Mouse (Mus musculus) adrenal gland, adult 10 weeks (tissue): ENCODE data around the gene Sall1. TPM values are rescaled to one million over a fixed set of nuclear protein-coding genes. Genes with fewer than 3 reads are reported as not detected.

Experiments
- polyA plus RNA-seq: library from polyadenylated mRNA; stranded (reverse); fragments of 350-450 nt; fragmentation: Illumina TruSeq; extraction: RNeasy Lipid Tissue Mini Kit (QIAGEN cat#74804); gene quantifications from one replicate; pipeline ENCODE4 v1.2.3, GENCODE M21; 2014; ENCODE audit warnings: low read depth, low replicate concordance

Sall1 gene
- not detected for polyA plus RNA-seq

DNA sequence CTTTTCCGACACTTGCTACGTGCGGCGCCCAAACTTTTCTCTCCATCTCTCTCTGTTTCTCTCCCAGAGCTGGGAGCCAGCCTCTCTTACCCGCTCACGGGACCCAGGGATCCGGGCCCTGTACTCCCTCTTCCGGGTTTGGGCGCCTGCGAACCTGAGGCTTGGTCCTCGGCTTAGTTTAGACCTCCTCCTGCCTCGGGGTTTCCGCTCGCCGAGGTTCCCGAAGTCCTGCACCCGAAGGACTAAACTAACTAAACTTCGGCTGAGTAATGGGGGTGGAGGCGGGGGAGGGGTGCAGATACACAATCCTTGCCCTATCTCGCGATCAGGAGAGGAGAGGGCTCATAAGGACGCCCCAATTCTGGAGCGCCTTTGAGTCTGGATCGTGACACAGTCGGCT lies at the start of gene Sall1:
TSS of gene Sall1 (minus strand) at position 223 of the 400 bp plus-strand sequence.

